9 mouse cellular contexts compared by ENCODE assay signal in the genomic region with DNA sequence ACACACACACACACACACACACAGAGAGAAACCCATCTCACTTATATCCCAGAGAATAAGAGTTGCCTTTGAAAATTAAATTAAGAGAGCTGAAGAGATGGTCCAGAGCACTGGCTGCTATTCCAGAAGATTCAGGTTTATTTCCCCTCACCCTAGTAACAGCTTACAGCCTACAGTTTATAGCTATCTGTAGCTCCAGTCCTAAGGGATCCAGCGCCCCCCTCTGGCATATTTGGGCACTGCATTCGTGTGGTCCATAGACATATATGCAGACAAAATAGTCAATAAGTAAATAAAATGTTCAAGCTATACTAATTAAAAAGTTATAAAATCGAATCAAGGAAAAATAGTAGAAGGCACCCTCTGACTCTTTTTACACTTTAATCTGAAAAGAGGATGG.
DNase-seq lines count a peak whose midpoint lies in the region; ATAC-seq lines count a peak whose summit lies in the region.
"Had no signal": no experiment of that assay in that cellular context is flagged by ENCODE, and none has a peak within 500 bp of the region (broad histone marks: within the 10 kb centered on the region; RNA-seq: fewer than 3 reads in every experiment).

No protein-coding gene starts in this region.

- no peaks in the 10 kb centered on the region for H3K4me1 ChIP-seq in midbrain, embryonic 11.5 days (ENCODE audit: control insufficient read depth, insufficient read depth, low read length)
- peaks cover 5% of the 10 kb centered on the region for H3K4me1 ChIP-seq in midbrain, embryonic 15.5 days
- H3K4me1 ChIP-seq: limb, embryonic 15.5 days had no signal

- no peak overlapping the region for H3K27ac ChIP-seq in midbrain, embryonic 11.5 days (ENCODE audit: low read depth, low read length)
- no peak overlapping the region for H3K27ac ChIP-seq in midbrain, embryonic 15.5 days
- H3K27ac ChIP-seq: limb, embryonic 15.5 days had no signal

- no peak overlapping the region for H3K4me3 ChIP-seq in midbrain, embryonic 11.5 days (ENCODE audit: low read depth, low read length)
- no peak overlapping the region for H3K4me3 ChIP-seq in midbrain, embryonic 15.5 days
- H3K4me3 ChIP-seq: limb, embryonic 15.5 days had no signal

- no peak overlapping the region for H3K4me2 ChIP-seq in midbrain, embryonic 11.5 days
- H3K4me2 ChIP-seq in midbrain, embryonic 15.5 days, result no peak overlapping the region
- H3K4me2 ChIP-seq: limb, embryonic 15.5 days had no signal

- ATAC-seq in midbrain, embryonic 11.5 days (ENCODE audit: low FRiP score), result no peak
- no peak for ATAC-seq in midbrain, embryonic 15.5 days (replicated peaks)

- intact Hi-C loops in gastrocnemius, postnatal 36 days (cut with DNase I), result no loop called here

- H3K9me3 ChIP-seq in midbrain, embryonic 11.5 days (ENCODE audit: control insufficient read depth, low read length), result peaks cover 4% of the 10 kb centered on the region; the same call in 1 of the 2 replicates
- no peaks in the 10 kb centered on the region for H3K9me3 ChIP-seq in midbrain, embryonic 15.5 days

- no peaks in the 10 kb centered on the region for H3K27me3 ChIP-seq in midbrain, embryonic 11.5 days (ENCODE audit: control insufficient read depth, insufficient read depth, low read length)
- H3K27me3 ChIP-seq in midbrain, embryonic 15.5 days (replicated peaks), result no peaks in the 10 kb centered on the region
- H3K27me3 ChIP-seq: limb, embryonic 15.5 days had no signal

- no peaks in the 10 kb centered on the region for H3K36me3 ChIP-seq in midbrain, embryonic 11.5 days (ENCODE audit: control insufficient read depth, insufficient read depth, low read length)
- H3K36me3 ChIP-seq in midbrain, embryonic 15.5 days (replicated peaks), result no peaks in the 10 kb centered on the region
- H3K36me3 ChIP-seq: limb, embryonic 15.5 days had no signal

- WGBS in midbrain, embryonic 11.5 days, result 34% methylated on average over 3 of the region's 3 CpGs
- WGBS in midbrain, embryonic 15.5 days, result 37% methylated on average over 3 of the region's 3 CpGs

- no peak overlapping the region for H3K9ac ChIP-seq in midbrain, embryonic 11.5 days (ENCODE audit: low read length)
- no peak overlapping the region for H3K9ac ChIP-seq in midbrain, embryonic 15.5 days
- H3K9ac ChIP-seq: limb, embryonic 15.5 days had no signal

- peak; percentile 3 for DNase-seq in gastrocnemius, adult 18-20 months (ENCODE audit: low spot score)
- DNase-seq in gastrocnemius, postnatal 36 days, result no peak
- peak; percentile 94 for DNase-seq in midbrain, embryonic 11.5 days (ENCODE audit: low spot score, missing footprints)
- peak; percentile 57 for DNase-seq in cerebellum, adult 9-11 months
- DNase-seq in kidney, postnatal 4 days, result peak; percentile 72 to 73
- peak; percentile 19 for DNase-seq in retina, postnatal 7 days (ENCODE audit: low read depth, low spot score)
- DNase-seq in urinary bladder, postnatal 25 days (ENCODE audit: low spot score), result no peak

Comparison
In these comparisons a context has a peak if more than half of its experiments do, and no peak if none do; other contexts are left out.
1. DNase-seq: peak in gastrocnemius, adult 18-20 months (single experiment), midbrain, embryonic 11.5 days (single experiment), cerebellum, adult 9-11 months (single experiment), kidney, postnatal 4 days (2 of 2) and retina, postnatal 7 days (single experiment); none in gastrocnemius, postnatal 36 days (0 of 2) and urinary bladder, postnatal 25 days (single experiment).